Mouse (Mus musculus): ENCODE results near the gene Clybl.

DNA sequence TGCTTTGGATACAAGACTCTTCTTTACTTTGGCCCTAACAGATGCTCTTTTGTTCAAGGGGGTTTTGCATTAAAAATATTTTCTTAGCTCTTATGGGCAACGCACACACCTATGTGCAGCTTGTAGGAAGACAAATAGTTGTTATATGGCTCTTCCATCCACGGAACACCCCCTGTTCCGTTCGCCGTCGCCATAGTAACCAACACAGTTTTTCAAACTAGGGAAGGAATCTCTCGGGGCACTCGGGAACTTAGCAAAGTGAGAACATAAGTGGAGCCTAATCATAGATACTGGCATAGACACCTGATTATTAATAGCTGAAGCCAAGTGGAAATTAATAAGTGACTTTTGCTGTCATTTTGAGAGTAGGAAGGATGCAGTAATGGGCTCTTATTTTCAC, 123.6 kb downstream of the Clybl start:
- TF ChIP-seq CTCF (IDR thresholded peaks at IDR 0.05; ENCODE audit: borderline replicate concordance, insufficient read depth, low read depth, low read length), result no peak
- TF ChIP-seq POLR2A (IDR thresholded peaks at IDR 0.05; ENCODE audit: borderline replicate concordance, insufficient read depth, low read length), result no peak

Measured in cerebellum, adult 2 months (tissue).